Mouse (Mus musculus) G1E (cell line): ENCODE data around the gene Tnfsf12.

Experiments used
- CTCF ChIP-seq: IDR thresholded peaks from 2 replicates; pipeline ENCODE4 v1.5.1; 2012; ENCODE audit warnings: low read depth, low read length, inconsistent platforms, mixed read lengths
- GATA2 ChIP-seq: IDR thresholded peaks from 2 replicates; pipeline ENCODE4 v1.6.1; 2012; ENCODE audit warnings: low read depth, low read length, inconsistent platforms, borderline replicate concordance

DNA sequence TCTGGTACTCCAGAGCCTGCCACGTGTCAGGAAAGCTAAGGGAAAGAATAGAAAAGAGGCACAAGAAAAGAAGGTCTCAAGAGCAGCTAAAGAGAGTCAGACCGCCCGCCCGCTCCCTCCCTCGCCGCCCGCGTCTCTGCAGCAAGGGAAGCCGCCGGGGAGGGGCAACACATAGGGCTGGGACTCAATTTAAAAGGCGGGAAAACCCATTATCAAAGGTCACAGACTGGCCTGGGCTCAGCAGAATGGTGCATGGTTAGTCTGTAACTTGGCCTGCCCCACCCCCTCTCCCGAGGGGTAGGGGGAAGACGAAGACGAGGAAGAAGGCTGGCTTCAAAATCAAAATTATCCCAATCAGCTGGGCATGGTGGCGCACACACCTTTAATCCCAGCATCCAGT lies 23.0 kb upstream of the Tnfsf12 start:
- TF ChIP-seq CTCF (no peak), GATA2 (no peak)
